Mouse (Mus musculus) intestine, postnatal 0 days (tissue): ENCODE data around the gene Ap1b1. TPM values are rescaled to one million over a fixed set of nuclear protein-coding genes. Genes with fewer than 3 reads are reported as not detected.
"Not testable (repeated sequence)": the region's sequence is repeated elsewhere in the genome, so short reads cannot be mapped to it uniquely, and the experiment has no call there.

ENCODE experiments used
- ATAC-seq: fragments of 200-750 bp; cut with Nextera tagmentation; 2 replicates; pipeline ENCODE4 v1.8.0; 2017; ENCODE audit warnings: mild to moderate bottlenecking, moderate TSS enrichment, moderate library complexity
- H3K27ac ChIP-seq: fragments of 300-500 bp; sonication (generic); 2 replicates; pipeline ENCODE4 v1.5.1; 2014; ENCODE audit warnings: mild to moderate bottlenecking, low read depth, low read length, moderate library complexity
- H3K27me3 ChIP-seq: fragments of 300-500 bp; sonication (generic); replicated peaks from 2 replicates; pipeline ENCODE4 v1.6.1; 2014; ENCODE audit warnings: low read length, mixed read lengths; ENCODE audit not compliant: control insufficient read depth, insufficient read depth
- H3K36me3 ChIP-seq: fragments of 300-500 bp; sonication (generic); 2 replicates; pipeline ENCODE4 v1.6.1; 2014; ENCODE audit warnings: mild to moderate bottlenecking, moderate library complexity; ENCODE audit not compliant: control insufficient read depth, insufficient read depth
- H3K4me1 ChIP-seq: fragments of 300-500 bp; sonication (generic); replicated peaks from 2 replicates; pipeline ENCODE4 v1.6.1; 2014; ENCODE audit warnings: antibody characterized with exemption, low read length, mixed read lengths; ENCODE audit not compliant: control insufficient read depth, insufficient read depth
- H3K4me2 ChIP-seq: fragments of 300-500 bp; sonication (generic); replicated peaks from 2 replicates; pipeline ENCODE4 v1.6.1; 2014; ENCODE audit warnings: low read depth, mild to moderate bottlenecking, moderate library complexity
- H3K4me3 ChIP-seq: fragments of 300-500 bp; sonication (generic); 2 replicates; pipeline ENCODE4 v1.5.1; 2014; ENCODE audit warnings: low read depth, low read length
- H3K9ac ChIP-seq: fragments of 300-500 bp; sonication (generic); 2 replicates; pipeline ENCODE4 v1.6.1; 2014; ENCODE audit warnings: mild to moderate bottlenecking, low read depth, low read length
- H3K9me3 ChIP-seq: fragments of 300-500 bp; sonication (generic); 2 replicates; pipeline ENCODE4 v1.6.1; 2016; ENCODE audit warnings: mixed run types; ENCODE audit not compliant: control insufficient read depth
- CTCF ChIP-seq: sonication (generic); IDR thresholded peaks from 2 replicates; pipeline ENCODE4 v1.5.1; 2016; ENCODE audit warnings: low read depth, mild to moderate bottlenecking, control low read depth, antibody characterized with exemption, moderate library complexity
- WGBS: fragments of 180-500 bp; shearing (Covaris S2); extraction: QIAGEN DNeasy Blood & Tissue Kit; methylation state at CpG from one replicate; pipeline ENCODE4 v1.1.7; 2014; 5-methylcytosine and 5-hydroxymethylcytosine counted together
- polyA plus RNA-seq: library from polyadenylated mRNA; unstranded; fragments of >200 nt; fragmentation: Nextera tagmentation; extraction: Ambion mirVana; gene quantifications from 2 replicates; pipeline ENCODE4 v1.2.1, GENCODE M21; 2015

The Ap1b1 gene
- polyA plus RNA-seq, 1 experiment from 2014 or later, result 60.4 TPM

GRCm38 (mm10) chr11:5064282-5065055 lies 77.8 kb downstream of the Ap1b1 start:
- Histone ChIP-seq H3K27ac (peak overlapping the region; percentile 68; the same call in 1 of the 2 replicates), H3K4me1 (peaks cover 18% of the 10 kb centered on the region), H3K36me3 (peaks cover 21% of the 10 kb centered on the region; the same call in 1 of the 2 replicates), H3K9ac (peak overlapping the region; percentile 67), H3K4me3 (peak overlapping the region; percentile 71), H3K27me3 (peaks cover 11% of the 10 kb centered on the region), H3K9me3 (no peaks in the 10 kb centered on the region), H3K4me2 (peak overlapping the region; percentile 94)
- ATAC-seq, result no peak
- 21% methylated on average over 38 of the region's 38 CpGs for WGBS
- TF ChIP-seq CTCF, result no peak

- Histone ChIP-seq H3K27ac (peak within 1 kb of the TSS; percentile 68; the same call in 1 of the 2 replicates), H3K4me3 (peak within 1 kb of the TSS; percentile 71), H3K9ac (peak within 1 kb of the TSS; percentile 67), H3K4me2 (peak within 1 kb of the TSS; percentile 94), H3K36me3 (peaks cover 25% of the 10 kb centered on the region), H3K4me1 (peaks cover 18% of the 10 kb centered on the region), H3K27me3 (peaks cover 6% of the 10 kb centered on the region; the same call in 1 of the 2 replicates), H3K9me3 (no peaks in the 10 kb centered on the region)
- ATAC-seq, result peak; percentile 72
- TF ChIP-seq CTCF, result peak; percentile 81
- WGBS, result under 1% methylated on average over 50 of the region's 50 CpGs
Observed at GRCm38 (mm10) chr11:5065056-5065821, 78.6 kb downstream of the Ap1b1 start, which contains the start of gene Gas2l1. Gene Gas2l1, minus strand, starts transcription at chr11:5065327.

GRCm38 (mm10) chr11:5067063-5067462 lies 80.4 kb downstream of the Ap1b1 start:
- H3K4me2 ChIP-seq, result no peak overlapping the region
- H3K4me1 ChIP-seq, result peaks cover 17% of the 10 kb centered on the region
- no peak for ATAC-seq
- H3K36me3 ChIP-seq, result peaks cover 40% of the 10 kb centered on the region
- H3K4me3 ChIP-seq, result no peak overlapping the region
- H3K9me3 ChIP-seq, result no peaks in the 10 kb centered on the region
- H3K27me3 ChIP-seq, result no peaks in the 10 kb centered on the region
- no peak overlapping the region for H3K9ac ChIP-seq
- no peak for TF ChIP-seq CTCF
- no peak overlapping the region for H3K27ac ChIP-seq

- no peak overlapping the region for H3K4me2 ChIP-seq
- 64% methylated on average over 9 of the region's 9 CpGs for WGBS
- H3K27me3 ChIP-seq, result no peaks in the 10 kb centered on the region
- H3K27ac ChIP-seq, result peak overlapping the region; percentile 54; the same call in 1 of the 2 replicates
- no peak overlapping the region for H3K9ac ChIP-seq
- H3K4me3 ChIP-seq, result no peak overlapping the region
- peaks cover 52% of the 10 kb centered on the region for H3K36me3 ChIP-seq
- no peaks in the 10 kb centered on the region for H3K9me3 ChIP-seq
- TF ChIP-seq CTCF, result no peak
- H3K4me1 ChIP-seq, result peaks cover 9% of the 10 kb centered on the region
- no peak for ATAC-seq
Observed at GRCm38 (mm10) chr11:5068126-5068971, 81.7 kb downstream of the Ap1b1 start.

GRCm38 (mm10) chr11:5074882-5075281 lies 88.3 kb downstream of the Ap1b1 start:
- no peaks in the 10 kb centered on the region for H3K4me1 ChIP-seq
- ATAC-seq, result no peak
- no peaks in the 10 kb centered on the region for H3K9me3 ChIP-seq
- H3K36me3 ChIP-seq, result peaks cover 75% of the 10 kb centered on the region
- H3K27me3 ChIP-seq, result no peaks in the 10 kb centered on the region
- no peak overlapping the region for H3K4me3 ChIP-seq
- WGBS, result 65% methylated on average over 4 of the region's 4 CpGs
- H3K4me2 ChIP-seq, result no peak overlapping the region
- peak; percentile 70 for TF ChIP-seq CTCF
- H3K27ac ChIP-seq, result no peak overlapping the region
- no peak overlapping the region for H3K9ac ChIP-seq

DNA sequence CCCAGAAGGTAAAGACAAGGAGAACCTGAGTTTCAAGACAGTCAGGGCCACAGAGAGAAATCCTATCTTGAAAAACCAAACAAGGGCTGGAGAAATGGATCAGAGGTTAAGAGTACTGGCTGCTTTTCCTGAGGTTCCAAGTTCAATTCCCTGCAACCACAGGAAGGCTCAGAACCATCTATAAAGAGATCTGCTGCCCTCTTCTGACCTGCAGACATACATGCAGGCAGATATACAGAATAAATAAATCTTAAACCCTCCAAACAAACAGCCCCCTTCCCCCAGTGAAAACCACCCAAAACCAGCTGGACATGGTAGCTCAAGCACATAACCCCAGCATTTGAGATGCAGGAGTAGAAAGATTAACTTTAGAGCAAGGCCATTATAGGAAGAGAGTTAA lies 89.1 kb downstream of the Ap1b1 start:
- Histone ChIP-seq H3K4me2 (no peak overlapping the region), H3K4me1 (no peaks in the 10 kb centered on the region), H3K9me3 (no peaks in the 10 kb centered on the region), H3K4me3 (no peak overlapping the region), H3K36me3 (peaks cover 74% of the 10 kb centered on the region), H3K27me3 (no peaks in the 10 kb centered on the region), H3K9ac (no peak overlapping the region), H3K27ac (no peak overlapping the region)
- peak; percentile 42 for TF ChIP-seq CTCF
- no peak for ATAC-seq

DNA sequence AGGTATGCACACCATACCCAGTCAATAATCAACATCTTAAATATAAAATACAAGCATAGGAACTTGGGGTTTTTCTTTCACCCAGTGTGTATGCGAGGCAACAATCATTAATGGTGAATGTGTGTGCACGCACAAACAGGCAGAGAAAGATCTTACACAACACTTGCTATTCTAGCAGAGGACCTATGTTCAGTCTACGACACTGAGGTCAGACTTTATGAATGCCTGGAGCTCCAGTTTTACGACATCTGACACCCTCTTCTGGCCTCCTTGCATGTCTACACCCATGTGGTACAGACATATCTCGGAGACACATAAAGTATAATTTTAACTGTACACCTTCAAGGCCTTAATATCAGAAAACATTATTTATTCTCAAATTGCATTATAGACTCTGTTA lies 90.2 kb downstream of the Ap1b1 start:
- not testable (repeated sequence) for H3K4me2 ChIP-seq, H3K9ac ChIP-seq, H3K4me1 ChIP-seq, H3K9me3 ChIP-seq, H3K27ac ChIP-seq, H3K4me3 ChIP-seq, H3K27me3 ChIP-seq
- H3K36me3 ChIP-seq, result peaks cover 64% of the 10 kb centered on the region
- ATAC-seq, result peak; percentile 53
- 54% methylated on average over 4 of the region's 5 CpGs for WGBS
